Mouse (Mus musculus) heart, postnatal 0 days (tissue): ENCODE measurements at regions not wholly inside any gene's neighbourhood (a gene's known extent, or its start where the extent isn't known, plus 50 kb on each side); places are given as distances from the start of the nearest gene placed in this dataset.

ENCODE experiments used
- ATAC-seq: fragments of 200-750 bp; cut with Nextera tagmentation; 2 replicates; pipeline ENCODE4 v1.8.0; 2017; ENCODE audit warnings: low read depth, moderate number of reproducible peaks, moderate library complexity; ENCODE audit not compliant: insufficient read depth
- DNase-seq: peaks from one replicate; pipeline ENCODE4 v3.0.0-alpha.2; 2016; ENCODE audit warnings: low spot score
- H3K27ac ChIP-seq: fragments of 300-500 bp; sonication (generic); 2 replicates; pipeline ENCODE4 v1.5.1; 2014; ENCODE audit warnings: low read depth, mild to moderate bottlenecking
- H3K27me3 ChIP-seq: fragments of 300-500 bp; sonication (generic); 2 replicates; pipeline ENCODE4 v1.6.1; 2014; ENCODE audit warnings: low read length, mixed read lengths; ENCODE audit not compliant: control insufficient read depth, insufficient read depth
- H3K36me3 ChIP-seq: fragments of 300-500 bp; sonication (generic); replicated peaks from 2 replicates; pipeline ENCODE4 v1.6.1; 2014; ENCODE audit warnings: low read length, mixed read lengths; ENCODE audit not compliant: control insufficient read depth, insufficient read depth
- H3K4me1 ChIP-seq: fragments of 300-500 bp; sonication (generic); 2 replicates; pipeline ENCODE4 v1.6.1; 2014; ENCODE audit warnings: antibody characterized with exemption; ENCODE audit not compliant: control insufficient read depth, insufficient read depth
- H3K4me2 ChIP-seq: fragments of 300-500 bp; sonication (generic); 2 replicates; pipeline ENCODE4 v1.6.1; 2014; ENCODE audit warnings: low read depth, mild to moderate bottlenecking, low read length, moderate library complexity
- H3K4me3 ChIP-seq: fragments of 300-500 bp; sonication (generic); 2 replicates; pipeline ENCODE4 v1.5.1; 2014; ENCODE audit warnings: low read depth, low read length
- H3K9ac ChIP-seq: fragments of 300-500 bp; sonication (generic); replicated peaks from 2 replicates; pipeline ENCODE4 v1.6.1; 2014; ENCODE audit warnings: low read depth, low read length, mixed read lengths
- H3K9me3 ChIP-seq: fragments of 300-500 bp; sonication (generic); replicated peaks from 2 replicates; pipeline ENCODE4 v1.6.1; 2016; ENCODE audit warnings: low read length; ENCODE audit not compliant: control insufficient read depth
- CTCF ChIP-seq: IDR thresholded peaks from 2 replicates; pipeline ENCODE4 v1.5.1; 2016; ENCODE audit warnings: antibody characterized with exemption, control low read depth, low read depth
- EP300 ChIP-seq: IDR thresholded peaks from 2 replicates; pipeline ENCODE4 v1.6.1; 2016; ENCODE audit warnings: antibody characterized with exemption, low read depth
- whole genome bisulfite sequencing: fragments of 180-500 bp; shearing (Covaris S2); extraction: QIAGEN DNeasy Blood & Tissue Kit; methylation state at CpG from one replicate; pipeline ENCODE4 v1.1.7; 2014; 5-methylcytosine and 5-hydroxymethylcytosine counted together

DNA sequence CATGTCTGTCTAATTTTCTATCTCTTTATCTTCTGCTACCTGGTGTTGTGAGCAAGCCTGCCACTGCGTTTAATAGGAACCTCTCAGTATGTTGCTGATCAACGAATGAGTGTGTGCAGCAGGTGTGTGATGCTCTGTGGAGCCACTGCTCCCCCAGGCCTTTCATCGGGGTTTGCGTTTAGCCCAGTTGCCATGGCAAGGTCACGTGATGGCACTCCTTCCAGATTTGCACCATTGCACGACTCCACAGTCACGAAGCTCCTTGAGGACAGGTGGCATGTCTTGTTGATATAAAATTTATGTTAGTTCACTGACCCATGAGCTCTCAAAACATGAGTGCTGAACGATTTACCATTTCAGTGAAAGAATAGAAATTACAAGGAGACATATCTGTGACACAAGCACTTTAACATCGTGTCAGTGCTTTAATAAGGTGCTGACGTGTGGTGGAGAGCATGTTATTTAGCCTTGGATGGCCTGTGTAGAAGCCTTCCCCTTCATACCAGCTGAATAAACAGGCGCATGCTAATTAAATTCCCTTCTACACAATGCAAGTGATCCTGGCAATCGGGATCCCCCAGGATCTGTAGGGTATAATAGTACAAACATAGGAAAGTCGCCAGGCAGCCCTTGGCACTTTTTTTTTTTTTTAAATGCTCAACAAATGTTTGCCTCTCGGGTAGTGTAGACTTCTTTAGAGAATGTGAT lies 181.7 kb upstream of the Arrdc4 start:
- Histone ChIP-seq H3K4me2 (no peak overlapping the region), H3K36me3 (no peaks in the 10 kb centered on the region), H3K9me3 (no peaks in the 10 kb centered on the region), H3K27ac (no peak overlapping the region), H3K4me3 (no peak overlapping the region), H3K4me1 (no peaks in the 10 kb centered on the region), H3K27me3 (no peaks in the 10 kb centered on the region), H3K9ac (no peak overlapping the region)
- no peak for ATAC-seq
- TF ChIP-seq CTCF (no peak), EP300 (no peak)
- 64% methylated on average over 14 of the region's 14 CpGs for WGBS
- no peak for DNase-seq

DNA sequence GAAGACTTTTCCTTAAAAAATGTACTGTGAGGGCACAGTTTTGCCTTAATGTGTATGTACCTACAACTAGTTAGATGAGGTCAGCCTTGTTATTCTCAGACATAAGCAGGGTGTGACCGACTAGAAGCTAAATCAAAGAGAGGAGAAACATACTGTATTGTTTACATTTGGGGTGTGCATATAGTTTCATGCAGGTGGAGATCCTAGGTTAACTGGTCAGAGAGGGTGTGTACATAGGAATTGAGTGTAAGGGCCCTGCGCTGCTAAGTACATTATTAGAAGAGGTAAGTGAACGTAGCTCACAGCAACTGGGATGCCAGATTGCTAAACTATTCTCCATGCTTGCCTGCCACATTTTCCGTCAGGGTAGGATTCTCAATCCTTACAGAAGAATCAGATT lies 180.6 kb upstream of the Arrdc4 start:
- 83% methylated on average over 4 of the region's 4 CpGs for WGBS
- no peak overlapping the region for H3K9ac ChIP-seq
- no peaks in the 10 kb centered on the region for H3K36me3 ChIP-seq
- DNase-seq: no peak
- ATAC-seq: no peak
- no peaks in the 10 kb centered on the region for H3K27me3 ChIP-seq
- no peak overlapping the region for H3K4me3 ChIP-seq
- TF ChIP-seq EP300: no peak
- TF ChIP-seq CTCF: no peak
- no peak overlapping the region for H3K27ac ChIP-seq
- no peak overlapping the region for H3K4me2 ChIP-seq
- H3K4me1 ChIP-seq: no peaks in the 10 kb centered on the region
- H3K9me3 ChIP-seq: no peaks in the 10 kb centered on the region

DNA sequence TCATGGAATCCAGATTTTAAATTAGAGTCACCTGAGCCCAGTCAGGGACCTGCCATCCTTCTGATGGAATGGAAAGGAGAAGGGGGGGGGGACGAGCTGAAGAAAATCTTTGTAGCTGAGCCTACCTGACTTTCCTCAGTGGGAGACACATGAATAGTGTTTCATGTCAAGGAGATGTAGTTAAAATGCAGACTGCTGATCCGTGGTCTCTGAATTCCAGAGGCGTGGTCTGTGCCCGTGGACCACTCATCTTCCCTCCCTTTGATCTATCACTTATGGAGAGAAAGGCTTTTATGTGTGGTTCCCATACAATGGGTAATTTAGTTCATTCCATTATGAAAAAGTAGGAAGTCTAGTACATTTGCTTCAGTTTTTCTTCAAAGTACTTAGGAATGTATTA lies 176.6 kb upstream of the Arrdc4 start:
- ATAC-seq: no peak
- H3K36me3 ChIP-seq: no peaks in the 10 kb centered on the region
- H3K4me2 ChIP-seq: no peak overlapping the region

DNA sequence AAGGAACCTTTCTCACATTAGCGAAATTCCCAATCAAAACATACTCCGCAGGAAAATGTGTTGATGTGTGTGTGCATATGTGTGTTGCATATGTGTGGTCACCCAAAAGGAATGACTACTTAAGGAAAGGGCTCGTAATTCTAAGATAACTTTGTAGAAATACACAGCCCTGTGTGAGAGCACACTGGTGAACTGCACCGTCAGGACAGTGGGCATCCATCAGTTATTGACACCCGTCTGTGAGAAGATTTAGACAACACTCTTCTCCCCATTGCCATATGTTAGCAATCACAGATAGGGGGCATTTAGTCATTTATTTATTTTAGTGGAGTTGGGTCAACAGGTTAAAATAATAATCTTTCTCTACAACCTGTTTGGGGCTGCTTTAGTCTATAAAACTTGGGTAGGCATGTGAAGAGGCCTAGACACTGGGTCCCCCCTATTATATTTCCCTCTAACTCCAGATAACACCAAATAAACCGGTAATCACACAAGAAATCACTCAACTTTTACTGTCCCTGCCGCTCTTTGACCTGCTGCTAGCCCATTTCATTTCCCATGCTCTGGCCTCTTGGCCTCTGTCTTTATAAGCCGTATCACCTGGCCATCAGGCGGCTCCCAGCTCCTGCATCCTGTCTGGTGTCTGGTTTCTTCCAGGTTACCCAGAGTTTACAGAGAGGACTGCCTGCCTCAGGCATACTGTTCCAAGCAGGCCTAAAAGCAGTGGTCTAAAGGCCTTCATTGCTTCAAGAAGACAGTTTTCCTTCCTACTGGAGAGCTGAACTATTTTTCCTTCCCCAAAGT lies 169.8 kb upstream of the Arrdc4 start:
- H3K4me2 ChIP-seq: no peak overlapping the region
- H3K36me3 ChIP-seq: no peaks in the 10 kb centered on the region
- no peak overlapping the region for H3K27ac ChIP-seq
- no peak overlapping the region for H3K9ac ChIP-seq
- no peaks in the 10 kb centered on the region for H3K27me3 ChIP-seq
- H3K9me3 ChIP-seq: no peaks in the 10 kb centered on the region
- ATAC-seq (no peak), DNase-seq (no peak)
- peaks cover 4% of the 10 kb centered on the region; the same call in 1 of the 2 replicates for H3K4me1 ChIP-seq
- TF ChIP-seq CTCF (no peak), EP300 (no peak)
- no peak overlapping the region for H3K4me3 ChIP-seq
- 79% methylated on average over 9 of the region's 9 CpGs for WGBS

More for the DNA sequence above, 176.6 kb upstream of the Arrdc4 start:
- Histone ChIP-seq H3K9ac (no peak overlapping the region), H3K27ac (no peak overlapping the region), H3K9me3 (no peaks in the 10 kb centered on the region), H3K4me3 (no peak overlapping the region), H3K27me3 (no peaks in the 10 kb centered on the region), H3K4me1 (no peaks in the 10 kb centered on the region)
- no peak for DNase-seq
- 74% methylated on average over 4 of the region's 4 CpGs for WGBS
- TF ChIP-seq EP300: no peak
- TF ChIP-seq CTCF: no peak

GRCm38 (mm10) chr7:68917876-68918200 lies 168.8 kb upstream of the Arrdc4 start:
- Histone ChIP-seq H3K9ac (no peak overlapping the region), H3K27ac (no peak overlapping the region), H3K36me3 (no peaks in the 10 kb centered on the region), H3K27me3 (no peaks in the 10 kb centered on the region), H3K4me2 (peak overlapping the region; percentile 48; the same call in 1 of the 2 replicates), H3K4me3 (no peak overlapping the region), H3K9me3 (no peaks in the 10 kb centered on the region), H3K4me1 (peaks cover 4% of the 10 kb centered on the region; the same call in 1 of the 2 replicates)
- DNase-seq: no peak
- TF ChIP-seq EP300 (no peak), CTCF (no peak)
- ATAC-seq: no peak
- WGBS: 24% methylated on average over 2 of the region's 2 CpGs
